18 mouse cellular contexts compared by ENCODE assay signal in genomic region chr19:10461584-10461983, GRCm38 (mm10). TPM values are rescaled to one million over a fixed set of nuclear protein-coding genes. Genes with fewer than 3 reads are reported as not detected.
DNase-seq lines count a peak whose midpoint lies in the region; ATAC-seq and TF ChIP-seq lines count a peak whose summit lies in the region.
"Had no signal": no experiment of that assay in that cellular context is flagged by ENCODE, and none has a peak within 500 bp of the region (broad histone marks: within the 10 kb centered on the region; RNA-seq: fewer than 3 reads in every experiment).

No protein-coding gene starts in this region.

- H3K4me1 ChIP-seq in lung, embryonic 16.5 days (replicated peaks; ENCODE audit: control insufficient read depth, insufficient read depth, low read length): peaks cover 27% of the 10 kb centered on the region
- H3K4me1 ChIP-seq in lung, postnatal 0 days (ENCODE audit: insufficient read depth, low read depth, low read length): peaks cover 3% of the 10 kb centered on the region; the same call in 1 of the 2 replicates
- peaks cover 60% of the 10 kb centered on the region for H3K4me1 ChIP-seq in E14TG2a.4 (replicated peaks; ENCODE audit: low read depth, low read length)

- H3K9ac ChIP-seq in lung, embryonic 16.5 days (ENCODE audit: low read length): no peak overlapping the region
- H3K9ac ChIP-seq in lung, postnatal 0 days (replicated peaks; ENCODE audit: low read depth): no peak overlapping the region
- H3K9ac ChIP-seq: embryonic facial prominence, embryonic 12.5 days; forebrain, embryonic 13.5 days; forebrain, embryonic 15.5 days; forebrain, postnatal 0 days had no signal

- H3K27ac ChIP-seq in lung, embryonic 16.5 days (ENCODE audit: low read length): no peak overlapping the region
- H3K27ac ChIP-seq in lung, postnatal 0 days (ENCODE audit: low read length): no peak overlapping the region
- H3K27ac ChIP-seq: embryonic facial prominence, embryonic 10.5 days; embryonic facial prominence, embryonic 12.5 days; forebrain, embryonic 13.5 days; forebrain, embryonic 15.5 days had no signal

- peak overlapping the region; percentile 21; the same call in 1 of the 2 replicates for H3K4me2 ChIP-seq in lung, embryonic 16.5 days (ENCODE audit: low read depth, low read length)
- H3K4me2 ChIP-seq in lung, postnatal 0 days (replicated peaks; ENCODE audit: low read depth, low read length): no peak overlapping the region
- H3K4me2 ChIP-seq: embryonic facial prominence, embryonic 12.5 days; forebrain, embryonic 13.5 days; forebrain, embryonic 15.5 days had no signal

- H3K27me3 ChIP-seq in lung, embryonic 16.5 days (ENCODE audit: control insufficient read depth, insufficient read depth, low read depth, low read length): peaks cover 34% of the 10 kb centered on the region
- peaks cover 17% of the 10 kb centered on the region; the same call in 1 of the 2 replicates for H3K27me3 ChIP-seq in lung, postnatal 0 days (replicated peaks; ENCODE audit: insufficient read depth, low read length)
- H3K27me3 ChIP-seq in E14TG2a.4 (ENCODE audit: insufficient read depth, low read length): peaks cover 89% of the 10 kb centered on the region

- no peaks in the 10 kb centered on the region for H3K9me3 ChIP-seq in lung, embryonic 16.5 days (ENCODE audit: control insufficient read depth, low read length)
- H3K9me3 ChIP-seq in lung, postnatal 0 days (ENCODE audit: low read length): no peaks in the 10 kb centered on the region
- no peaks in the 10 kb centered on the region for H3K9me3 ChIP-seq in E14TG2a.4 (ENCODE audit: low read length)
- H3K9me3 ChIP-seq: embryonic facial prominence, embryonic 10.5 days; embryonic facial prominence, embryonic 12.5 days; forebrain, embryonic 13.5 days; forebrain, embryonic 15.5 days had no signal

- H3K4me3 ChIP-seq in lung, embryonic 16.5 days (ENCODE audit: low read length): no peak overlapping the region
- H3K4me3 ChIP-seq in lung, postnatal 0 days (ENCODE audit: low read depth, low read length): no peak overlapping the region
- peak overlapping the region; percentile 54; the same call in 1 of the 2 replicates for H3K4me3 ChIP-seq in E14TG2a.4 (replicated peaks; ENCODE audit: low read length)
- H3K4me3 ChIP-seq: embryonic facial prominence, embryonic 10.5 days; embryonic facial prominence, embryonic 12.5 days; forebrain, embryonic 13.5 days; forebrain, embryonic 15.5 days had no signal

- WGBS in lung, embryonic 16.5 days: 17% methylated on average over 7 of the region's 7 CpGs
- 17% methylated on average over 7 of the region's 7 CpGs for WGBS in lung, postnatal 0 days

- no peak for TF ChIP-seq CTCF in lung, postnatal 0 days (IDR thresholded peaks at IDR 0.05)
- no peak for TF ChIP-seq CTCF in E14TG2a.4 (conservative IDR thresholded peaks at IDR 0.05; ENCODE audit: low read length)

- H3K36me3 ChIP-seq in lung, embryonic 16.5 days (ENCODE audit: control insufficient read depth, insufficient read depth, low read length): no peaks in the 10 kb centered on the region
- no peaks in the 10 kb centered on the region for H3K36me3 ChIP-seq in lung, postnatal 0 days (ENCODE audit: insufficient read depth, low read length)
- no peaks in the 10 kb centered on the region for H3K36me3 ChIP-seq in E14TG2a.4 (ENCODE audit: insufficient read depth, low read length)
- H3K36me3 ChIP-seq: embryonic facial prominence, embryonic 10.5 days; embryonic facial prominence, embryonic 12.5 days; forebrain, embryonic 15.5 days had no signal

- TF ChIP-seq EP300 in lung, postnatal 0 days (IDR thresholded peaks at IDR 0.05): no peak

- DNase-seq in lung, postnatal 0 days (ENCODE audit: low spot score): no peak
- no peak for DNase-seq in right cerebral cortex, postnatal 14 days
- DNase-seq in ovary, postnatal 14 days (ENCODE audit: low spot score): no peak
- DNase-seq: adrenal gland, adult 2 months; adrenal gland, postnatal 10 days; adrenal gland, postnatal 25 days; cerebellum, adult 11-12 months; cerebellum, adult 2 months; cerebellum, adult 9-10 months; cerebellum, postnatal 10 days; cerebellum, postnatal 25 days; forebrain, postnatal 0 days had no signal

- ATAC-seq in lung, embryonic 16.5 days (ENCODE audit: low read depth): no peak
- no peak for ATAC-seq in lung, postnatal 0 days
- ATAC-seq: forebrain, embryonic 13.5 days; forebrain, embryonic 15.5 days; forebrain, postnatal 0 days had no signal

RNA-seq across cellular contexts. Expression of gene Lrrc10b, which starts 4.3 kb away (rescaled TPM):
- polyA plus RNA-seq in lung, embryonic 16.5 days (2015; fragmentation: Nextera tagmentation; extraction: Ambion mirVana): 0.52 and 0.73 TPM in 2 replicates
- polyA plus RNA-seq in lung, postnatal 0 days (2015; fragmentation: Nextera tagmentation; extraction: Ambion mirVana): 3.7 and 3.9 TPM in 2 replicates

RNA-seq across cellular contexts. Expression of gene Ppp1r32, which starts 21.1 kb away (rescaled TPM):
- 2.1 and 3.7 TPM in 2 replicates for polyA plus RNA-seq in lung, embryonic 16.5 days (2015; fragmentation: Nextera tagmentation; extraction: Ambion mirVana)
- 2.6 and 2.9 TPM in 2 replicates for polyA plus RNA-seq in lung, postnatal 0 days (2015; fragmentation: Nextera tagmentation; extraction: Ambion mirVana)
